Mouse (Mus musculus) bone marrow, adult 2 months (tissue): ENCODE measurements around the gene Gimap9. TPM values are rescaled to one million over a fixed set of nuclear protein-coding genes. Genes with fewer than 3 reads are reported as not detected.
A peak's percentile ranks its signal among the peaks of the same experiment; 100 is the strongest.
"Not testable (repeated sequence)": the region's sequence is repeated elsewhere in the genome, so short reads cannot be mapped to it uniquely, and the experiment has no call there.

ENCODE experiments used
- H3K27ac ChIP-seq: fragments of 200-500 bp; 2 replicates; pipeline ENCODE4 v1.5.1; 2012; ENCODE audit warnings: low read depth, mild to moderate bottlenecking, control low read depth, inconsistent platforms, low read length; ENCODE audit not compliant: control insufficient read depth, poor library complexity, insufficient read depth
- H3K4me1 ChIP-seq: fragments of 200-500 bp; 2 replicates; pipeline ENCODE4 v1.6.1; 2011; ENCODE audit warnings: low read length; ENCODE audit not compliant: control insufficient read depth, insufficient read depth
- H3K4me3 ChIP-seq: fragments of 200-500 bp; replicated peaks from 2 replicates; pipeline ENCODE3; 2011; ENCODE audit warnings: mild to moderate bottlenecking, low read depth, low read length, control low read depth; ENCODE audit not compliant: control insufficient read depth
- CTCF ChIP-seq: fragments of 200-500 bp; IDR thresholded peaks from 2 replicates; pipeline ENCODE4 v1.5.1; 2011; ENCODE audit warnings: low read length, control low read depth; ENCODE audit not compliant: control insufficient read depth, insufficient read depth
- POLR2A ChIP-seq: fragments of 200-500 bp; IDR thresholded peaks from 2 replicates; pipeline ENCODE4 v1.6.1; 2011; ENCODE audit warnings: low read depth, mild to moderate bottlenecking, control low read depth, low read length, borderline replicate concordance; ENCODE audit not compliant: control insufficient read depth
- WGBS: fragments of 180-500 bp; shearing (Covaris S2); methylation state at CpG from one replicate; pipeline ENCODE4 v1.1.7; 2018; 5-methylcytosine and 5-hydroxymethylcytosine counted together
- polyA plus RNA-seq: library from polyadenylated mRNA; stranded (reverse); fragments of >200 nt; gene quantifications from 2 replicates; pipeline ENCODE4 v1.2.4, GENCODE M21; 2011; ENCODE audit warnings: low replicate concordance; ENCODE audit not compliant: missing spikeins, insufficient read depth, insufficient read length

Gene Gimap9
- polyA plus RNA-seq, 1 experiment, result 26.0 TPM

DNA sequence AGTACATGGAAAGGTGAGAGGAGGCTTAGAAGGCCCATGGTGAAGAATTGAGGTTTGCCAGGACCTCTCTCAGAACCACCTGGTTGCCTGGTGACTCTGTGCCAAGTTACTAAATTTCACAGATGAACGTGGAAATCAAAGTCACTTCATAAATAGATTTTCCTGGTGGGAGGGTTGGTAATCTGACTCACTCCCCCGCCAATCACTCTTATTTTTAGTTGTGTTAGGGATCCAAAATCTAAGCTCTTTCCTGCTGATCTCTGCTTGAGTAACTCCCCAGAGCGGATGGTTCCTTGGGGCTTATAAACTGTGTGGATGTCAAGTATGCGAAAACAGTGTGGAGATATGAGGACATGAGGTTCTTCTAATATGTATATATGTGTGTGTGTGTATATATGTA lies 6.3 kb downstream of the Gimap9 start:
- TF ChIP-seq POLR2A (no peak), CTCF (no peak)
- WGBS, result 65% methylated on average over 4 of the region's 4 CpGs
- Histone ChIP-seq H3K4me3 (no peak overlapping the region), H3K27ac (no peak overlapping the region), H3K4me1 (peaks cover 7% of the 10 kb centered on the region; the same call in 1 of the 2 replicates)

DNA sequence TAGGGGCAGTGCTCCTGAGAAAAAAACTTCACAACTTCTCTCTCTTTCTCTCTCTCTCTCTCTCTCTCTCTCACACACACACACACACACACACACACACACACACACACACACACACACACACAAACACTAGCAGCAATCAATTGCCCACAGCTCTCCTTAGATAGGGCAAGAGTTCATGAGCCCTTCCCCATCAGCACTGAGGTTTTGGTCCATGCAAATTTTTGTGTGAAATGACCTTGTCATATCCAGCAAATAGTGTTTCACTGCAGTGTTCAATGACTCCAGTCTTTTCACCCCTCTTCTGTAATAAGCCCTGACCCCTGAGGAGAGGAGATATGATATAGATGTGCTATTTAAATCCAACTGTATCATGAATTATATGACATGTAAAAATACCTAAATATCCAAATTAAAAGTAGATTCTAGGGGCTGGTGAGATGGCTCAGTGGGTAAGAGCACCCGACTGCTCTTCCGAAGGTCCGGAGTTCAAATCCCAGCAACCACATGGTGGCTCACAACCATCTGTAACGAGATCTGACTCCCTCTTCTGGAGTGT lies 7.4 kb downstream of the Gimap9 start:
- not testable (repeated sequence) for H3K27ac ChIP-seq, H3K4me1 ChIP-seq, H3K4me3 ChIP-seq
- 76% methylated on average over 4 of the region's 4 CpGs for WGBS

DNA sequence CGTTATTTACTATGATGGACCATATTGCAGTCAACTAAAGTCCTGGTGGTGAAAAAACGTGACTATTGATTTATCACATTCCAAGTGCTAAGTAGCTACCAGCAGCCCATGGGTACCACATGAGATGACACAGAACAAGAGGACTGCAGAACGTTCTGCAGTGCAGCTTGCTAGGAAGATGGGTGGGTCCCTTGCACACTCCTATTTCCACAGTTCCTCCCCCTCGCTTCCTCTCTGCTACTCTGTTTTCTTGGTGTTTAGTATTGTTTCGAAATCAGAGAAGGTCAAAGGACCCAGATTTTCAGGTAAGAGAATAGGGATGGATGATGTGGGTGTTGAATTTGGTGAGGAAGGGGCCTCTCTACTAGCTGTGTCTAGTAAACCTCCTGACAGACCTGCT lies 8.4 kb downstream of the Gimap9 start, which contains the start of gene Gimap4:
TSS of gene Gimap4 (plus strand) at position 231 of the 400 bp plus-strand sequence.
- peak within 1 kb of the TSS; percentile 58 for H3K4me3 ChIP-seq
- no peak for TF ChIP-seq POLR2A
- no peak for TF ChIP-seq CTCF
- H3K27ac ChIP-seq, result peak within 1 kb of the TSS; percentile 41; the same call in 1 of the 2 replicates

DNA sequence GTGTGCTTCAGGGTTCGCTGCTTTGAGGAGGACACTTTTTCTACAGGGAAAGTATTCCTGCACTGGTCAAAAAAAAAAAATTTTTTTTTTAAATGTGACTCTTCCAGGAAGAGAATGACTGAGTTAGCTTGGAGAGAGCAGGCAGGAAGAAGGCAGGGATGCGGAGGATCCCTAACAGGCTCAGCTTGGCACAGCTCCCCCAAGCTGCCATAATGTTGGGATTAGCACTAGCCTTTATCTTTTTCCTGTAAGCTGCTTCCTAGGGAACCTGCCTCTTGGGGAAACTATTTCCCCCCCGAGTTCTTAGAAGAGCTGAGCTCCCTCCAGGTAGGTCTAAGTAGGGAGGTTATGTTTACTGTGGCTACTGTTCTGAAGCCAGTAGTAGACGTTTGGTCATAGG lies 8.9 kb downstream of the Gimap9 start:
- no peak for TF ChIP-seq POLR2A
- TF ChIP-seq CTCF, result no peak
- Histone ChIP-seq H3K4me1 (peaks cover 3% of the 10 kb centered on the region; the same call in 1 of the 2 replicates), H3K27ac (peak overlapping the region; percentile 41; the same call in 1 of the 2 replicates), H3K4me3 (peak overlapping the region; percentile 58)
- 57% methylated on average over 4 of the region's 4 CpGs for WGBS

More for the DNA sequence above, 8.4 kb downstream of the Gimap9 start, which contains the start of gene Gimap4:
- H3K4me1 ChIP-seq, result peaks cover 3% of the 10 kb centered on the region; the same call in 1 of the 2 replicates
- 32% methylated on average over 5 of the region's 5 CpGs for WGBS

DNA sequence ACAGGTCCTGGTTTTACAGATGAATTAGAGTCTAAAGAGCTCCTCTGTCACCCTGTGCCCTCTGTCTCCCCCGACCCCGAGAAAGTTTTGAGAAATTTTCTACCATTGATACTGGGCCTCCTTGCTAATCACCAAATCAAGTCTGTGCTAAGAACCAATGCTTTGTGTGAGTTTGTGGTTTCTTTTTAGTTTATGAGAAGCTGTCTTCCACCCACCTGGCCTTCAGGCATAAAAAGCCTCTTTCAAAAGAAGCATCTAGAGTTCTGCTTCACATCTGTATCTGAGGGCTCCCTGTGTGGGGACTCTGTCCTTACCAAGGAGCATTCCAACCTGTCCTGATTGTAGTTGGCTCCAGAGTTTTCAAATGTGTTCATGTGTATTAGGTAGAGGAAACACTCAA lies 9.3 kb downstream of the Gimap9 start:
- H3K27ac ChIP-seq, result peak overlapping the region; percentile 41; the same call in 1 of the 2 replicates
- peak overlapping the region; percentile 58 for H3K4me3 ChIP-seq
- TF ChIP-seq POLR2A (no peak), CTCF (no peak)
- peaks cover 3% of the 10 kb centered on the region; the same call in 1 of the 2 replicates for H3K4me1 ChIP-seq
- WGBS, result 43% methylated on average over 2 of the region's 2 CpGs

DNA sequence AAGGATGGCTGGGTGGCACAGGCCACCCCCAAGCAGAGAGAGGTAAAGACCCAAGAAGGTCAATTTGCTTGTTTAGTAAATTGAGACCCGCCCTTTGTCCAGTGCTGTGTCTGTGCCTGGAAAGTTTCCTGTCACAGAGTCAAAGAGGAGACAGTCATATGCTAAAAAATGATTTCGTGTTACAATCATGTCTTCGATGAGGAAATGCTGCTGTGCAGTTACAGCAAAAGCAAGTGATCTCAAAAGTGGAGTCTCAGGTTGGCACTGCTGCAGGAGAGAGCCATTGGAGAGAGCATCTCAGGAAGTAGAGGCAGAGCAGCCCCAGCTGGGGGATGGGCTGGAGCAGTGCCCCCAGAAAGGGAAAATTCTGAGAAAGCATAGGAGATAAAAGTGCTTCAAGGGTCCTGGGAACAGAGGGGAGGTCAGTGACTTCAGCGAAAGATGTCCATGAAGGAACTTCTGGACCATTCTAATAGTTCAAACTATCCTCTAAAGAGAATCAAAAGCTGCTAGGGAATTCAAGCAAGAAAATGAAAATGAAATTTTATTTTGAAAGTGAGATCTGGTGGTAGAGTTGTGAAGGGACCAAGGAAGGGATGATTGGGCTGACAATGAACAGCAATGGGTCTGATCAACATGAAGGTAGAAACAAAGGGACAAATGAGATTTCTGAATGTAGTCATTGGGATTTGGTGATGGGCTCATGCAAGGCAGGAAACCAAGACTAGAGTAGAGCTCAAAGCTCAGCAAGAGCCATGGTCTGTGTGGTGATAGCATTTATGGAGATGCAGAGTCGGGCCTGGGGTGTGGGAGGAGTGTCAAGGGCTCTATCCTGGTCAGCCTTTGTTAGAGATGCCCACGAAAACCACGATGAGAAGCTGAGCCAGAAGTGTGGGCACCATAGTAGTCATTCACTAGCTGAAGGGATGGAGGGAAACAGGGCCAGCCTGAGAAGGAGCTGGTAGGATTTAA lies 10.1 kb downstream of the Gimap9 start:
- no peak for TF ChIP-seq CTCF
- TF ChIP-seq POLR2A, result no peak
- Histone ChIP-seq H3K4me3 (peak overlapping the region; percentile 41), H3K27ac (peak overlapping the region; percentile 51; the same call in 1 of the 2 replicates), H3K4me1 (peaks cover 3% of the 10 kb centered on the region; the same call in 1 of the 2 replicates)
- 53% methylated on average over 7 of the region's 7 CpGs for WGBS

DNA sequence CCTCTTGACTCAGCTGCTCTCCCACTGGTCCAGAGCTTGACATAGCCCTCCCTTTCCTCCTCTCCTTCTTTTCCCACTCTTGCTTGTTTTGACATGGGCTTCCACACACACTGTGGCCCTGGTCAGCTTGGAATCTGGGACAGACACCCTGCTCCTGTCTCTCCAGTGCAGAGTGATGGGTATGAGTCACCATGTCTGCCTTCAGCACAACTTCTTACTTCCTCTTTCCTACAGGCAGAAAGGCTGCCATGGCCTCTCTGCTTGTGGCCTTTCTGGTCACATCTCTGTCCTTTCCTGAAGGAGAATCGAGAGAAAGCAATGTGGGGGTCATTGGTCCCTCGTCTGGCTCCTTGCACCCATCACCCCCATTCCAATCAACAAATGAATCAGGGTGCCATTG lies 11.1 kb downstream of the Gimap9 start:
- 13% methylated on average over 2 of the region's 2 CpGs for WGBS
- H3K27ac ChIP-seq, result peak overlapping the region; percentile 52
- TF ChIP-seq CTCF, result no peak
- TF ChIP-seq POLR2A, result no peak
- H3K4me1 ChIP-seq, result peaks cover 3% of the 10 kb centered on the region; the same call in 1 of the 2 replicates
- H3K4me3 ChIP-seq, result peak overlapping the region; percentile 24

DNA sequence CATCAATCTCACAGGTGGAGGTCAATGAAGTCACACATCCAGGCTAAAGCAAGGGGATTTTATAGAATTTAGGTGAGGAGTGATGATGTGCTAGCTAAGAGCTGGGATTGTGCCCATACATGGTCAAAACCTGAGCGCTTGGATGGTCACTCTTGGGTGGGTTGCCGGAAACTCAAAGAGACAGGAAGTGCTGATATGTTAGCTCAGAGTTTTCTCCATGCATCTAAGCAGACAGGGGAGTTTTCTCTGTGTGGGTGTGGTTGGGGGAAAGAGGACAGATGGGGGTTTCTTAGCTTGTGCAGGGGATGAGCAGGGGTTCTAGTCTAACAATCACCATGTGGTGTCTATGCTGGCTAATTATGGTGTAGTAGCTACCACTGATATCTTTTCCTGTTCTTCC lies 13.4 kb downstream of the Gimap9 start:
- no peak overlapping the region for H3K4me3 ChIP-seq
- peaks cover 4% of the 10 kb centered on the region; the same call in 1 of the 2 replicates for H3K4me1 ChIP-seq
- H3K27ac ChIP-seq, result no peak overlapping the region
- TF ChIP-seq POLR2A, result no peak
- TF ChIP-seq CTCF, result no peak
- whole genome bisulfite sequencing, result 63% methylated on average over 2 of the region's 2 CpGs
